Mouse (Mus musculus): ENCODE data around the gene Celf3.

- no peak for TF ChIP-seq GATA1 (IDR thresholded peaks at IDR 0.05; ENCODE audit: low read length)
- TF ChIP-seq TAL1 (IDR thresholded peaks at IDR 0.05; ENCODE audit: low read length) = no peak
Measured at GRCm38 (mm10) chr3:94463926-94464578, 14.0 kb upstream of the Celf3 start.
